Mouse (Mus musculus) ES-E14 (cell line): ENCODE measurements around the gene Cdh13.
"Not testable (repeated sequence)": the region's sequence is repeated elsewhere in the genome, so short reads cannot be mapped to it uniquely, and the experiment has no call there.

ENCODE experiments used
- CHD2 ChIP-seq: IDR thresholded peaks from 2 replicates; pipeline ENCODE4 v1.6.1; 2014; ENCODE audit warnings: mild to moderate bottlenecking, low read depth, low read length, inconsistent platforms
- HCFC1 ChIP-seq: IDR thresholded peaks from 2 replicates; pipeline ENCODE4 v1.6.1; 2012; ENCODE audit warnings: low read length, inconsistent platforms, borderline replicate concordance; ENCODE audit not compliant: insufficient read depth
- MAFK ChIP-seq: IDR thresholded peaks from 2 replicates; pipeline ENCODE4 v1.6.1; 2014; ENCODE audit warnings: mild to moderate bottlenecking, low read depth, low read length, inconsistent platforms; ENCODE audit not compliant: insufficient read depth
- ZC3H11A ChIP-seq: IDR thresholded peaks from 2 replicates; pipeline ENCODE4 v1.6.1; 2012; ENCODE audit warnings: low read depth, mild to moderate bottlenecking, inconsistent platforms, low read length, borderline replicate concordance
- ZNF384 ChIP-seq: IDR thresholded peaks from 2 replicates; pipeline ENCODE4 v1.6.1; 2012; ENCODE audit warnings: low read depth, low read length, inconsistent platforms

GRCm38 (mm10) chr8:119356631-119357030 lies 1073.1 kb downstream of the Cdh13 start:
- TF ChIP-seq ZC3H11A, MAFK, HCFC1, CHD2, ZNF384: not testable (repeated sequence)
